Mouse (Mus musculus) macrophage (primary cell): ENCODE results near the gene Atp1a4. TPM values are rescaled to one million over a fixed set of nuclear protein-coding genes. Genes with fewer than 3 reads are reported as not detected.

Source experiments
- H3K27ac ChIP-seq: fragments of 350-480 bp; formaldehyde crosslinking; 2 replicates; pipeline ENCODE4 v1.9.0; 2021
- H3K36me3 ChIP-seq: fragments of 350-480 bp; formaldehyde crosslinking; 2 replicates; pipeline ENCODE4 v1.9.0; 2021; ENCODE audit errors: inconsistent target
- H3K4me3 ChIP-seq: fragments of 350-480 bp; formaldehyde crosslinking; 2 replicates; pipeline ENCODE4 v1.9.0; 2021; ENCODE audit errors: inconsistent target
- H3K79me2 ChIP-seq: fragments of 350-480 bp; formaldehyde crosslinking; 2 replicates; pipeline ENCODE4 v1.9.0; 2021; ENCODE audit errors: inconsistent target
- WGBS: methylation state at CpG from one replicate; pipeline ENCODE4 v1.1.7; 2026; ENCODE audit warnings: inconsistent platforms; ENCODE audit not compliant: missing documents; 5-methylcytosine and 5-hydroxymethylcytosine counted together
- polyA plus RNA-seq: library from polyadenylated mRNA; stranded (reverse); fragments of 250-400 nt; gene quantifications from 3 replicates; pipeline ENCODE4 v1.2.4, GENCODE M21; 2018; ENCODE audit warnings: inconsistent platforms

Gene Atp1a4
- polyA plus RNA-seq, 1 experiment from 2014 or later = not detected

GRCm38 (mm10) chr1:172180881-172181280, 77.3 kb downstream of the Atp1a4 start:
- Histone ChIP-seq H3K36me3 (peaks cover 44% of the 10 kb centered on the region), H3K27ac (no peak overlapping the region)
- WGBS = 90% methylated on average over 4 of the region's 4 CpGs

GRCm38 (mm10) chr1:172179102-172179501, 79.1 kb downstream of the Atp1a4 start:
- Histone ChIP-seq H3K36me3 (peaks cover 62% of the 10 kb centered on the region), H3K79me2 (no peaks in the 10 kb centered on the region), H3K4me3 (no peak overlapping the region), H3K27ac (no peak overlapping the region)
- 76% methylated on average over 7 of the region's 7 CpGs for WGBS

More at GRCm38 (mm10) chr1:172180881-172181280, 77.3 kb downstream of the Atp1a4 start:
- no peaks in the 10 kb centered on the region for H3K79me2 ChIP-seq
- no peak overlapping the region for H3K4me3 ChIP-seq

DNA sequence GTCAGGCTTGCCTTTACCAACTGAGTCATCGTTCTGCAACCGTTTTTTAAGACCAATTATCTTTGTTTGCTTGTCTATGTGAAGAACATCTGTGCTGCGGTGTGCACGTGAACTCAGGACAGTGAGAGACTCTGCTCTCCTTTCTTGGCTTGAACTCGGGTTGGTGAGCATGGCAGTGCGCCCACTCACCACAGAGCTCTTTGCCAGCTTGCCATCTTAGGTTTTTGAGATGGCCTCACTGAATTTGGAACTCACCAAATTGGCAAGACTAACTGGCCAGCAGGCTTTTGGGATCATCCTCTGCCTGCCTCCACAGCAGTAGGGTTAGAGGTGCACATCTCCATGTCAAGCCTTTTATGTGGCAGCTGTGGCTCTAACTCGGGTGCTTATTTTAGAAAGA, 80.4 kb downstream of the Atp1a4 start:
- 97% methylated on average over 7 of the region's 7 CpGs for WGBS
- H3K79me2 ChIP-seq = no peaks in the 10 kb centered on the region
- H3K27ac ChIP-seq = no peak overlapping the region
- H3K36me3 ChIP-seq = peaks cover 75% of the 10 kb centered on the region
- H3K4me3 ChIP-seq = no peak overlapping the region

Other genes starting within 250 kb of the Atp1a4 start
- 0.12 to 0.42 TPM (median 0.30 TPM) in 3 replicates for gene Vangl2, start 230.0 kb downstream of the Atp1a4 start, polyA plus RNA-seq
- gene Nhlh1, start 200.8 kb downstream of the Atp1a4 start, polyA plus RNA-seq = not detected in 3 replicates
- 141 to 187 TPM (median 150 TPM) in 3 replicates for gene Copa, start 175.9 kb downstream of the Atp1a4 start, polyA plus RNA-seq
- gene Ncstn, start 175.6 kb downstream of the Atp1a4 start, polyA plus RNA-seq = 95.2 to 110 TPM (median 102 TPM) in 3 replicates
- gene Pex19, start 131.7 kb downstream of the Atp1a4 start, polyA plus RNA-seq = 44.5 to 55.5 TPM (median 48.6 TPM) in 3 replicates
- gene Dcaf8, start 110.3 kb downstream of the Atp1a4 start, polyA plus RNA-seq = 45.9 to 68.0 TPM (median 67.8 TPM) in 3 replicates
- 269 to 545 TPM (median 282 TPM) in 3 replicates for gene Pea15a, start 51.6 kb downstream of the Atp1a4 start, polyA plus RNA-seq
- not detected in 3 replicates for gene Casq1, start 38.5 kb downstream of the Atp1a4 start, polyA plus RNA-seq
- gene Igsf8, start 3.2 kb upstream of the Atp1a4 start, polyA plus RNA-seq = 26.8 to 55.6 TPM (median 36.2 TPM) in 3 replicates
- gene Atp1a2, start 39.6 kb upstream of the Atp1a4 start, polyA plus RNA-seq = not detected in 3 replicates
- 0.06 to 0.33 TPM in 2 of 3 replicates, not detected in the other for gene Kcnj9, start 70.9 kb upstream of the Atp1a4 start, polyA plus RNA-seq
- 0.28 to 1.9 TPM (median 0.66 TPM) in 3 replicates for gene Kcnj10, start 82.8 kb upstream of the Atp1a4 start, polyA plus RNA-seq
- 5.6 to 9.2 TPM (median 7.8 TPM) in 3 replicates for gene Pigm, start 118.1 kb upstream of the Atp1a4 start, polyA plus RNA-seq
- gene Slamf9, start 216.9 kb upstream of the Atp1a4 start, polyA plus RNA-seq = 8.4 to 43.7 TPM (median 12.1 TPM) in 3 replicates
- gene Igsf9, start 223.4 kb upstream of the Atp1a4 start, polyA plus RNA-seq = 0.24 to 1.5 TPM (median 0.64 TPM) in 3 replicates
- 178 to 475 TPM (median 441 TPM) in 3 replicates for gene Tagln2, start 241.6 kb upstream of the Atp1a4 start, polyA plus RNA-seq